Mouse (Mus musculus) ES-Bruce4 (cell line): ENCODE measurements around the gene Agpat4. TPM values are rescaled to one million over a fixed set of nuclear protein-coding genes. Genes with fewer than 3 reads are reported as not detected.

Experiments
- H3K27ac ChIP-seq: 2 replicates; pipeline ENCODE4 v1.5.1; 2012; ENCODE audit warnings: low read length, inconsistent platforms; ENCODE audit not compliant: insufficient read depth
- H3K27me3 ChIP-seq: 2 replicates; pipeline ENCODE4 v1.6.1; 2012; ENCODE audit warnings: mild to moderate bottlenecking, low read length, inconsistent platforms; ENCODE audit not compliant: control insufficient read depth, poor library complexity, insufficient read depth, severe bottlenecking
- H3K36me3 ChIP-seq: 2 replicates; pipeline ENCODE4 v1.6.1; 2012; ENCODE audit warnings: inconsistent platforms, mild to moderate bottlenecking, low read length, moderate library complexity; ENCODE audit not compliant: control insufficient read depth, poor library complexity, insufficient read depth, severe bottlenecking
- H3K4me1 ChIP-seq: one replicate; pipeline ENCODE4 v1.8.1; 2011; ENCODE audit warnings: low read length; ENCODE audit not compliant: control insufficient read depth, insufficient read depth
- H3K4me3 ChIP-seq: 2 replicates; pipeline ENCODE4 v1.5.1; 2011; ENCODE audit warnings: low read depth, mild to moderate bottlenecking, low read length
- H3K9ac ChIP-seq: 2 replicates; pipeline ENCODE4 v1.6.1; 2012; ENCODE audit warnings: low read depth, mild to moderate bottlenecking, inconsistent platforms; ENCODE audit not compliant: poor library complexity, severe bottlenecking
- H3K9me3 ChIP-seq: replicated peaks from 2 replicates; pipeline ENCODE4 v1.6.1; 2012; ENCODE audit warnings: mild to moderate bottlenecking, low read length, inconsistent platforms; ENCODE audit not compliant: control insufficient read depth, poor library complexity, insufficient read depth, severe bottlenecking
- CTCF ChIP-seq: IDR thresholded peaks from one replicate; pipeline ENCODE4 v1.8.1; 2011; ENCODE audit warnings: low read depth, low read length
- EP300 ChIP-seq: IDR thresholded peaks from 2 replicates; pipeline ENCODE4 v1.6.1; 2011; ENCODE audit warnings: low read depth, low read length; ENCODE audit not compliant: insufficient read depth
- POLR2A ChIP-seq: IDR thresholded peaks from one replicate; pipeline ENCODE4 v1.8.1; 2011; ENCODE audit warnings: low read length; ENCODE audit not compliant: insufficient read depth
- polyA plus RNA-seq: library from polyadenylated mRNA; stranded (reverse); fragments of >200 nt; gene quantifications from 2 replicates; pipeline ENCODE4 v1.2.4, GENCODE M21; 2011; ENCODE audit warnings: low read depth; ENCODE audit not compliant: missing spikeins, insufficient read depth, insufficient read length

Gene Agpat4
- polyA plus RNA-seq, 1 experiment, result 80.4 TPM

GRCm38 (mm10) chr17:12204246-12204645, 85.7 kb downstream of the Agpat4 start:
- no peaks in the 10 kb centered on the region for H3K27me3 ChIP-seq
- peak overlapping the region; percentile 69 for H3K27ac ChIP-seq
- no peak overlapping the region for H3K4me3 ChIP-seq
- no peak overlapping the region for H3K9ac ChIP-seq
- peaks cover 28% of the 10 kb centered on the region for H3K4me1 ChIP-seq
- TF ChIP-seq EP300 (no peak), POLR2A (no peak), CTCF (no peak)
- no peaks in the 10 kb centered on the region for H3K9me3 ChIP-seq
- no peaks in the 10 kb centered on the region for H3K36me3 ChIP-seq

DNA sequence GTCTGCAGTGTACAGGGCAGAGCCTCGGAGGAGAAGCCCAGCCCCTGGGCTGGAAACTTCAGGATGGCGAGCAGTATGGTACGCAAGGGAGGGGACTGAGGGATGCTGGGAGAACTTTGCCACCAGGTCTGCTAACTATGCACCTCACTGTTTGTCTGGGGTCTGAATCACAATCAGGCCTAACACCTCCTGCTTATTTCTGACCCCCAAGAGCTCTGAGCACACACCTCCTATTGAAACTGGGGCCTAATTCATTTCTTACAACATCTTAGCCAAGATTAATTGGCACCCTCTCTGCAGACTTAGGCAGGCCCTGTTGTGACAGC, 86.1 kb downstream of the Agpat4 start:
- Histone ChIP-seq H3K9ac (no peak overlapping the region), H3K27me3 (no peaks in the 10 kb centered on the region), H3K27ac (peak overlapping the region; percentile 69), H3K36me3 (no peaks in the 10 kb centered on the region), H3K4me3 (no peak overlapping the region), H3K9me3 (no peaks in the 10 kb centered on the region), H3K4me1 (peaks cover 28% of the 10 kb centered on the region)
- TF ChIP-seq EP300 (no peak), CTCF (no peak), POLR2A (no peak)

DNA sequence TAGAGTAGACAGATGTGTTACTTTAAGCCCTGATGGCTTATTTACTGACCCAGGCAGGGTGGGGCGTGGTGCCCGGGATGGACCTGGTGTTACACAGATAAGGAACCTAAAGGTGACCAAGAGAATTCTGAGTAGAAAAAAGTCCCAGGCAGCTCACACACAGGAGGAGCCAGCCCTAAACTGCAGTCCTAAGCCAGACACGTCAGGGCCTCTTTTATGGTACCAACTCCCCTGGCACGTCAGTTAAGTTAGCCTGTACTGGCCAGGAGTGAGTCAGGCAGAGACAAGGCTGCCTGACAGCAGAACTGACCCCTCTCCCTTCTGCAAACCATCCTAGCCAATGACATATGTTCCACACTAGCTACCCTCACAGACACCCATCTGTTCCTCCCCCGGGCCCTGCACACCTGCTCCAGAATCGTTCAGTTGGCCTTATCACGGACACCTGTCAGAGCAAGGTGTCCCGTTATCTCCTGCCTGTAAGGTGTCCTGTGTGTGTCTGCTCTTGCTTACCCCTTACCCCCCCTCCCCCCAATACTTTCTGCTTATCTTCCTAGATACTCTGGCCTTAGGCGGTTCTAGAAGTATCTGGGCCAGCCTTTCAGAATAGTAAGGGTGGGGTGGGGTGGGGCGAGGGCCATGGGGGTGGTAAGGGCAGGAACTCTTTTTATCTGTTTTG, 86.7 kb downstream of the Agpat4 start:
- Histone ChIP-seq H3K27me3 (no peaks in the 10 kb centered on the region), H3K4me1 (peaks cover 28% of the 10 kb centered on the region), H3K27ac (peak overlapping the region; percentile 69), H3K4me3 (no peak overlapping the region), H3K9me3 (no peaks in the 10 kb centered on the region), H3K36me3 (no peaks in the 10 kb centered on the region), H3K9ac (no peak overlapping the region)
- TF ChIP-seq EP300 (no peak), POLR2A (no peak), CTCF (no peak)

GRCm38 (mm10) chr17:12205694-12206075, 87.2 kb downstream of the Agpat4 start:
- TF ChIP-seq EP300 (0 out of 2 replicates have a peak, but pooled peaks have one; percentile 51), POLR2A (no peak)
- H3K27me3 ChIP-seq, result no peaks in the 10 kb centered on the region
- no peaks in the 10 kb centered on the region for H3K36me3 ChIP-seq
- H3K27ac ChIP-seq, result peak overlapping the region; percentile 90
- no peak overlapping the region for H3K4me3 ChIP-seq
- H3K9me3 ChIP-seq, result no peaks in the 10 kb centered on the region
- H3K9ac ChIP-seq, result no peak overlapping the region; the same call in 1 of the 2 replicates
- peaks cover 28% of the 10 kb centered on the region for H3K4me1 ChIP-seq

- no peak overlapping the region; the same call in 1 of the 2 replicates for H3K9ac ChIP-seq
Observed at GRCm38 (mm10) chr17:12206248-12206647, 87.7 kb downstream of the Agpat4 start.

DNA sequence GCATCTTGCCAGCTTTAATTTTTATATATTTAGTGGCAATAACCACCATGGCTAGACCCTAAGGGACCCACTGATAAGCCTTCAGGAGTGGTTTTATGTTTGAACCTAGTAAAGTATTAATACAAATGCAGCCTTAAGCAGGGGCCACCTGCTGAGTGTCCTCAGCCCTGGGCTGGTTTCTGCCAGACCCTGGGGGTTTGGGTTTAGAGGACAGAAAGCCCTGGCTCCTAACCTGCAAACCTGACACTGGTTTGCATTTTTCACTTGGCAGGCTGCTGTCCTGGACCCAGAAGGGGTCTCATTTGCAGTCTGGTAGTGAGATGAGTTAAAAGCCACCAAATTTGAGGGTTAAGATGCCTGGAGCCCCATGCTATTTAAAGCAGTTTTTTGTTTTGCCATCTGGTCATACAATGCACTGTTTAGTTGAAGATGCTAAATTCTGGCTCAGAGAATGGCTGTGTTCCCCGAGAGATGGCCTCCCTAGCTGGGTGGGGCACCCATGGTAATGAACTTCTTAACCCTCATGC, 88.6 kb downstream of the Agpat4 start:
- H3K4me3 ChIP-seq, result no peak overlapping the region
- H3K4me1 ChIP-seq, result peaks cover 27% of the 10 kb centered on the region
- no peak overlapping the region for H3K27ac ChIP-seq
- TF ChIP-seq POLR2A (no peak), EP300 (no peak), CTCF (no peak)
- H3K36me3 ChIP-seq, result peaks cover 6% of the 10 kb centered on the region; the same call in 1 of the 2 replicates
- H3K27me3 ChIP-seq, result no peaks in the 10 kb centered on the region
- no peaks in the 10 kb centered on the region for H3K9me3 ChIP-seq
- no peak overlapping the region for H3K9ac ChIP-seq

More at GRCm38 (mm10) chr17:12206248-12206647, 87.7 kb downstream of the Agpat4 start:
- H3K27ac ChIP-seq, result peak overlapping the region; percentile 90
- H3K4me3 ChIP-seq, result no peak overlapping the region
- H3K9me3 ChIP-seq, result no peaks in the 10 kb centered on the region
- no peak for TF ChIP-seq CTCF
- no peak for TF ChIP-seq EP300
- no peak for TF ChIP-seq POLR2A
- peaks cover 2% of the 10 kb centered on the region; the same call in 1 of the 2 replicates for H3K36me3 ChIP-seq
- H3K4me1 ChIP-seq, result peaks cover 25% of the 10 kb centered on the region
- H3K27me3 ChIP-seq, result no peaks in the 10 kb centered on the region
